In the genomic region with DNA sequence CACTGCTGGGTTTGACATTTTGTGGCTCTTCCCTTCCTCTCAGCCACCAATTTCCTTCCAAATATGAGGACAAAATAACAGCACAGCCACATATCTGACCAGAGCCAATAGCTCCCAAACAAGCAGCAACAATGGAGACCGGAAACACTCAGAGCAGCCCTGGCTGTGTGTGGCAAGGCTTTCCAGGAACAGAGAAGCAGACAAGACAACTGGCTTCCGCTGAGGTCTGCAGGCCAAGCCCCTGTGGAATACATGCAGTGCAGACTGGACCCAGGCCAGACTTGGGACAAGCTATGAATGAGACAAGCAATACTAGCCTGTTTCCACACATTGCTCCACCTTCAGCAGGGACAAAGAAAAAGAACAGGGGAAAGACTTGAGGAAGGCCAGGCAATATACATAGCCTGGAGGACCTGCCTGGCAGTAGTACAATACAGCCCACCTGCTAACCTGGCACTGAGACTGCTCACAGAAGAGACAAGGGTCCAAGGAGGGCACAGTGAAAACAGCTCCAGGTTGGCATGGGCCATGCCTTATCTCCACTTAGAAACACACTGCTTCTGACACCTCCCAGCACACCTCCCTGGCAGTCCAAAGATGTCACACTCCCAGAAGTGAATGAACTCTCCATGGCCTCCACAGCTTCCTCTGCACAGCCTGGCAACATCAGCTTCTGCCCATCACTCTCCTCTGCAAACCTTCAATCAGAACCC, we compare ENCODE assay signal across 8 mouse cellular contexts. TPM values are rescaled to one million over a fixed set of nuclear protein-coding genes. Genes with fewer than 3 reads are reported as not detected.
DNase-seq lines count a peak whose midpoint lies in the region; ATAC-seq and TF ChIP-seq lines count a peak whose summit lies in the region.

No protein-coding gene starts in this region.

- peak; percentile 46; the same call in 1 of the 2 replicates for TF ChIP-seq EP300 in lung, postnatal 0 days (IDR thresholded peaks at IDR 0.05)

- no peak for ATAC-seq in forebrain, postnatal 0 days
- peak; percentile 85 for ATAC-seq in lung, postnatal 0 days

- H3K27me3 ChIP-seq in forebrain, postnatal 0 days (ENCODE audit: insufficient read depth, low read length), result no peaks in the 10 kb centered on the region
- H3K27me3 ChIP-seq in forebrain, embryonic 10.5 days (ENCODE audit: poor library complexity, severe bottlenecking), result no peaks in the 10 kb centered on the region
- H3K27me3 ChIP-seq in lung, postnatal 0 days (replicated peaks; ENCODE audit: insufficient read depth, low read length), result no peaks in the 10 kb centered on the region

- no peak overlapping the region for H3K9ac ChIP-seq in forebrain, postnatal 0 days
- no peak overlapping the region for H3K9ac ChIP-seq in lung, postnatal 0 days (replicated peaks; ENCODE audit: low read depth)

- no peak for TF ChIP-seq CTCF in forebrain, postnatal 0 days (IDR thresholded peaks at IDR 0.05; ENCODE audit: low read depth)
- TF ChIP-seq CTCF in lung, postnatal 0 days (IDR thresholded peaks at IDR 0.05), result no peak

- H3K4me3 ChIP-seq in forebrain, postnatal 0 days (ENCODE audit: low read depth, low read length), result no peak overlapping the region
- H3K4me3 ChIP-seq in forebrain, embryonic 10.5 days, result no peak overlapping the region
- H3K4me3 ChIP-seq in lung, postnatal 0 days (ENCODE audit: low read depth, low read length), result no peak overlapping the region

- 0 out of 2 replicates have a peak, but pooled peaks cover 3% of the 10 kb centered on the region for H3K4me1 ChIP-seq in forebrain, postnatal 0 days (ENCODE audit: insufficient read depth)
- no peaks in the 10 kb centered on the region for H3K4me1 ChIP-seq in forebrain, embryonic 10.5 days
- H3K4me1 ChIP-seq in lung, postnatal 0 days (ENCODE audit: insufficient read depth, low read depth, low read length), result peaks cover 18% of the 10 kb centered on the region; the same call in 1 of the 2 replicates

- H3K9me3 ChIP-seq in forebrain, postnatal 0 days (ENCODE audit: low read length), result no peaks in the 10 kb centered on the region
- H3K9me3 ChIP-seq in forebrain, embryonic 10.5 days, result no peaks in the 10 kb centered on the region
- no peaks in the 10 kb centered on the region for H3K9me3 ChIP-seq in lung, postnatal 0 days (ENCODE audit: low read length)

- DNase-seq in forebrain, postnatal 0 days, result peak; percentile 11
- DNase-seq in forebrain, embryonic 10.5 days (ENCODE audit: extremely low spot score, low spot score), result no peak
- peak; percentile 77 for DNase-seq in Muller cell, postnatal 12 days (ENCODE audit: inconsistent ontology term)
- peak; percentile 75 to 84 for DNase-seq in cerebellum, postnatal 25 days
- peak; percentile 71 to 78 for DNase-seq in heart, postnatal 36 days
- DNase-seq in lung, postnatal 0 days (ENCODE audit: low spot score), result peak; percentile 79
- DNase-seq in retina, embryonic 14.5 days (ENCODE audit: low spot score), result no peak
- no peak for DNase-seq in left cerebral cortex, postnatal 36 days (ENCODE audit: low spot score in 2 of 2)

- WGBS in forebrain, postnatal 0 days, result 75% methylated on average over 2 of the region's 2 CpGs
- WGBS in forebrain, embryonic 10.5 days, result 89% methylated on average over 2 of the region's 2 CpGs
- WGBS in lung, postnatal 0 days, result 44% methylated on average over 2 of the region's 2 CpGs

- intact Hi-C loops in heart, postnatal 36 days (cut with DNase I), result no loop called here
- intact Hi-C loops in left cerebral cortex, postnatal 36 days (cut with DNase I), result loop anchor here (5.0 kb wide), 1 partner anchor 40 kb away; no protein-coding TSS in a partner anchor

- no peak overlapping the region for H3K27ac ChIP-seq in forebrain, postnatal 0 days (ENCODE audit: low read depth, low read length)
- H3K27ac ChIP-seq in forebrain, embryonic 10.5 days, result no peak overlapping the region
- peak overlapping the region; percentile 32 for H3K27ac ChIP-seq in lung, postnatal 0 days (ENCODE audit: low read length)

- H3K4me2 ChIP-seq in forebrain, postnatal 0 days (ENCODE audit: low read depth), result no peak overlapping the region
- H3K4me2 ChIP-seq in lung, postnatal 0 days (replicated peaks; ENCODE audit: low read depth, low read length), result no peak overlapping the region

- no peaks in the 10 kb centered on the region for H3K36me3 ChIP-seq in forebrain, postnatal 0 days (ENCODE audit: insufficient read depth)
- peaks cover 42% of the 10 kb centered on the region for H3K36me3 ChIP-seq in forebrain, embryonic 10.5 days (replicated peaks)
- no peaks in the 10 kb centered on the region for H3K36me3 ChIP-seq in lung, postnatal 0 days (ENCODE audit: insufficient read depth, low read length)

RNA-seq across cellular contexts. Expression of gene Hdac4, which starts 58.2 kb away (rescaled TPM):
- 39.7 and 57.0 TPM in 2 replicates for total RNA-seq in forebrain, postnatal 0 days (2014; rRNA removed)
- polyA plus RNA-seq in forebrain, postnatal 0 days (2015; fragmentation: Nextera tagmentation; extraction: Ambion mirVana), result 11.2 and 21.3 TPM in 2 replicates
- 19.4 and 20.6 TPM in 2 replicates for polyA plus RNA-seq in forebrain, embryonic 10.5 days (2016; fragmentation: Nextera tagmentation; extraction: Ambion mirVana)
- total RNA-seq in heart, postnatal 36 days (2021), result 10 to 100 TPM; 48.4 to 52.1 TPM
- polyA plus RNA-seq in lung, postnatal 0 days (2015; fragmentation: Nextera tagmentation; extraction: Ambion mirVana), result 16.3 and 17.1 TPM in 2 replicates
- 100 to 1,000 TPM; 105 to 125 TPM for total RNA-seq in left cerebral cortex, postnatal 36 days (2021)

Comparison
In these comparisons a context has a peak if more than half of its experiments do, and no peak if none do; other contexts are left out.
1. DNase-seq: peak in forebrain, postnatal 0 days (single experiment), Muller cell, postnatal 12 days (single experiment), cerebellum, postnatal 25 days (2 of 2), heart, postnatal 36 days (2 of 2) and lung, postnatal 0 days (single experiment); none in forebrain, embryonic 10.5 days (single experiment), retina, embryonic 14.5 days (single experiment) and left cerebral cortex, postnatal 36 days (0 of 2).